Mouse (Mus musculus) heart, adult 11 months (tissue): ENCODE results near the gene Mpnd.

Experiments
- DNase-seq: peaks from one replicate; pipeline ENCODE4 v3.0.0; 2022

The Mpnd gene

DNA sequence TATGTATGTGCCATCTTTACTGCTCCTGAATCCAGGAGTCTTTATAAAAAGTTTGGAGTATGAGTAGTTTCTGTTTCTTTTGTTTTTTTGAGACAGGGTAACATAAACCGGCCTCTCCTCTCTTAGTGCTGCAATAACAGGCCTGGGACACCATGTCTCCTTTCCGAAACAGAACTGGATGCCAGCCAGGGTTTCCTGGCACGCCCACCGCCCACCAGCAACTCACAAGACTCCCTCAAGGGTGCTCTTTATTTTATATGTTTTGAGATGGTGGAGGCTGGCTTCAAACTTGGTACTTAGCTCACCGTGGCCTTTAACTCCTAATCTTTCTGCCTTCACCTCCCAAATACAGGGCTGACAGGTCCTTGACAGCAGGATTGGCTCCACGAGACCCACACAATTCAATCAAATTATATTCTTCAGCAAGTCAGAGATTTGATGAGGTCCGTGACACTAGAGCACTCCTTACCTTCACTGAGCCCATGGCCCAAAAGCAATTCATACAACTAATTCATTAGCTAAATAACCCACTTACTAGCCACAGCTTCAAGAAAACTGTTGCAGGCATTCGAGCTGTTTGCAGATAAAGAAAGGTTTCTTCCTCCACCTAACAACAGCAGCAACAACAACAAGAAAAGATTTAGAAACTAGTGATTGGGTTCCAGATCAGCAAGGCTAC lies 33.2 kb downstream of the Mpnd start:
- peak; percentile 88 for DNase-seq

GRCm38 (mm10) chr17:56039345-56039744 lies 33.8 kb downstream of the Mpnd start:
- DNase-seq = no peak

DNA sequence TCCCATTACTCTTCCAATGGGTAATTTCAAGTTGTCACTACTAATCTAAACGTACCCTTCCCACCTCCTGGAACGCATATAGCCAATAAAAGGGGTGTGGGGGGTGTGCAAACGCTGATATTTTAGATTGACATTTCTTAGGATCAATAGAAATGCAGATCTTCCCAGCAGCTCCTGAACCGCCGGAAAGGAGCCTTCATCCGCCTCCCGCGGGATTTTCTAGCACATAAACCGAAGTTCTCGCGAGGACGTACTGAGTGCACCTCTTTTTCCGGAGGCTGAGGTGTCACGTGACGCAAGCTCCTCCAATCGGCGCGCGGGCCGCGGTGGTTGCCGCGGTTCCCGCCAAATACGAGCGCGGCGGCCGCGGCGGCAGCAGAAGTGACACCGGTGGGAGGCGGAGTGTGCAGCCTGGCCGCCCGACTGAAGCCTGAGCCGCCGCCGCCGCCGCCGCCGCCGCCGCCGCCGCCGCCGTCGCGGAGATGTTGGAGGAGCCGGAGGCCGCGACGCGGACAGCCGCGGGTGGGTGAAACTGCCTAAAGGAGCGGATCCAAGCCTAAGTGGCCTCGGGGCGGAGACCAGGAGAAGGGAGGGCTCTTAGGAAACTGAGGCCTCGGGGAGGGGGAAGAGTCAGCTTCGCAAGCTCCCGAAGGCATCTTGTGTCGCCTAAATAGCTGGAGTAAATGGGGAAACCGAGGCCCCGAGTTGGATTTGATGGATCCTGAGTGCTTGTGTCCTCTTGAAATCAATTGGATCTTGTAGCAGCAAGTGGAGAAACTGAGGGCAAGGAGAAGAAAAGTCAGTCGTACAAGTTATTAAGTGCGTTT lies 34.7 kb downstream of the Mpnd start, which contains the start of gene Chaf1a:
Gene Chaf1a, plus strand, starts transcription at position 410 of the 827 bp plus-strand sequence.
- DNase-seq = peak; percentile 100

DNA sequence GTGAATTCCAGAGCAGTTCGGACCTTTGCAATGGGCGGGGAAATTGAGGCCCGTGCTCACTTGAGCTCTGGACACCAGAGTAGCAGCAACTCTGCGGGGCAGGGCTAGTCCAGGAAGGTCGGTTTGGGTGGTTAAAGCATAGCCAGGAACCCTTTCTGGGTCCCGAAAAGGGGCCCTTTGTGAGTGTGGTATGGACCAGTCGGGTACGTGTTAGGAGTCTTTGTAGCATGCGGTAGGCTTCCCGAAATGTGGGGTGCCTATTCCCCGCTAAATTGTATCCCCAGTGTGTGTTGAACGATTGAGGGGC lies 35.3 kb downstream of the Mpnd start:
- peak; percentile 91 for DNase-seq

DNA sequence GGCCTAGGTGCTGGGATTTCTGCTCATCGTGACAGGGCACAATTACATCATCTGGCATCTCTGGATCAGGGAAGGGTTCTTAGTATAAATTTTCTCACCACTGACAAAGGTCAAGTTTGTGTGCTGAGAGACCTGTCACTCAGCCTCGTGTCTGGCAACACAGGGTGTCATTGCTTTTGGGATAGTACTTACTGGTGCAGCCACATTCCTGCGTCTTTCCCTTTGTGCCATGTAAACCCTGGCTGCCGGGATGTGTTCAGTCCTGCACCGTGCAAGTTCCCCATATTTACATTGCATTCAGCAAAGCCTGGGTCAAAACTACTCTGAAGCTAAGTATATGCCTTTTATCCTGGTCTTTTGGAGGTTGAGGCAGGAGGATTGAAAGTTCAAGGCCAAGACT lies 45.9 kb downstream of the Mpnd start:
- no peak for DNase-seq

GRCm38 (mm10) chr17:56054938-56055337 lies 49.4 kb downstream of the Mpnd start:
- DNase-seq = no peak

DNA sequence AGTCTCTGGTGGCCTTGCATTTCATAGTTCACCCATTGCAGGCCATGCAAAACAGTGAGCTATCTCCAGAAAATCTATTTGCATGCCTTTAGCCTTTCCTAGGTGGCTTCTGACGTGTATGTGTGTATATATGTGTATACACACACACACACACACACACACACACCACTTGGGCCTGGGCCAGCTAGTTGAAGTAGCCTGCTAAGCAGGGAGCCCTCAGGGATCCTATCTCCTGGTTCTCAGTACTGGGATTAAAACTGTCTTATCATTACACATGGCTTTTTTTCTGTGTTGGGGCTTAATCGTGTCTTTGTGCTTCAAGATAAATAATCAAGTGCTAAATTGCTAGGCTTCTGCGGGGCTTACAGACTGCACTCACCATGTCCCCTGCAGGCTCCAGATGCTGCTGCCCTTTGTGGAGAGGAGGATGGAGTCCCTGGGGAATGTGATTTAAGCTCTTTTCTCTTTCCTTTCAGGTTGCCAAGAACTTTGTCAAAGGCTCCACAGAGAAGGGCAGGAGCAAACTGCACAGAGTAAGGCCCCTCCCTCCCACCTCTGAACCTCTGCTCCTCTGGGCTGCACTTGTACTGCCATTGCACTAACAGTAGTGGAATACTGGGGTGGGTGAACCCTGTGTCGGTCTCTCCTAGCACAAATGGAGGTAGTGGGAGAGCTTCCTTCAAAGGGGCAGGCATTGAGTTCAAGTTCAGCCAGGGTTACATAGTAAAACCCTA lies 50.6 kb downstream of the Mpnd start:
- no peak for DNase-seq

DNA sequence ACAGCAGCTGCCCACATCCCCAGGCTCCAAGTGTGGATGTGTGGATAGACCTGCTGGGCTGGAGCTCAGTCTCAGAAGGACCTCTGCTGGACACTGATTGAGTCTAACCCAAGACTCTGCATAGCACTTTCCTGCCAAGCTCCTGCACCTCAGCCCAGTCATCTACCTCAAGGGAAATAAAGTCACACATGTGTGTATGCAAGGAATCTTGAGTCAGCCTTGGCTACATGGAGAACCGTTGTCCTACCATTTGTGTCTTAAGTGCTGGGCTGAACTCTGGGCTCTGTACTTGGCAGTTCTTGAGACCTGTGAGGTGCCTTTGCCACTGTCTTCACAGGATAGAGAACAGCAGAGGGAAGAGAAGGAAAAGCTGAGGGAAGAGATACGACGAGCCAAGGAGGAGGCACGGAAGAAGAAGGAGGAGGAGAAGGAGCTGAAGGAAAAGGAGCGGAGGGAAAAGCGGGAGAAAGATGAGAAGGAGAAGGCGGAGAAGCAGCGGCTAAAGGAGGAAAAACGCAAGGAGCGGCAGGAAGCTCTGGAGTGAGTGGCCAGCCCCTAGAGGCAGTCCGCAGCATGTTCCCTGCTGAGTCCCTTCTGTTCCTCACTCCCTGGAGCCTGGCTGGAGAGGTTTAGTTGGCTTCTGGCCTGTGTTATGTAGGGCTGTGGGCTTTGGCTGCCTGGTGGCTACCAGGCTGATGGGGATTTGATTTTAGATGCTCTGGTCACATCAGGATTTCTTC lies 52.0 kb downstream of the Mpnd start:
- DNase-seq = peak; percentile 91

DNA sequence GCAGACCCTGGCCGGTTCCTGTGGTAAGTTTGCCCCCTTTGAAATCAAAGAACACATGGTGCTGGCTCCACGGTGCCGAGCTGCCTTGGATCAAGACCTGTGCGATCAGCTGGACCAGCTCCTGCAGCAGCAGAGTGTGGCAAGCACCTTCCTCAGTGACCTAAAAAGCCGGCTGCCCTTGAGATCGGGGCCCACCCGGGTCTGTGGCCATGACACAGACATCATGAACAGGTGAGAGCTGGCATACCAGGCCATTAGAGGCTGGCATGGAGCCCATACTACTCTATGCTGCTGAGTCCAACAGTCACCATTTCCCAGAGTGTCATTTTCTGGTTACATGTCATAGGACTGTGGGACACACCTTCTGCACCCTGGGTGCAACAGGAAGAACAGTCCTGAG lies 56.6 kb downstream of the Mpnd start:
- peak; percentile 91 for DNase-seq

DNA sequence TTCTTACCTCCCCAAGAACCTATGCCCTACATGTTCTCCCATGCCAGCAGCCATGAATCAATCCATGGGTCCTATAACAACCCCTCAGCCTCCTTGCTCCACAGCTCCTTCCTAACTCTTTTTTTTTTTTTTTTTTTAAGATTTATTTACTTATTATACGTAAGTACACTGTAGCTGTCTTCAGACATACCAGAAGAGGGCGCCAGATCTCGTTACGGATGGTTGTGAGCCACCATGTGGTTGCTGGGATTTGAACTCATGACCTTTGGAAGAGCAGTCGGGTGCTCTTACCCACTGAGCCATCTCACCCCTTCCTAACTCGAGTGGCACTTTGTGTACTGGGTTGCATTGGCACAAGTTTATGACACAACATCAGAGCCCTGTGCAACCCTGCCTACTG lies 60.2 kb downstream of the Mpnd start:
- peak; percentile 83 for DNase-seq
